Mouse (Mus musculus) embryonic facial prominence, embryonic 11.5 days (tissue): Measurements from ENCODE around the gene Igsf21. TPM values are rescaled to one million over a fixed set of nuclear protein-coding genes. Genes with fewer than 3 reads are reported as not detected.

ENCODE experiments used
- ATAC-seq: fragments of 200-750 bp; cut with Nextera tagmentation; replicated peaks from 2 replicates; pipeline ENCODE4 v1.8.0; 2017; ENCODE audit warnings: low read depth; ENCODE audit not compliant: insufficient number of reproducible peaks, low FRiP score, low TSS enrichment
- DNase-seq: peaks from one replicate; pipeline ENCODE4 v3.0.0-alpha.2; 2015; ENCODE audit warnings: low spot score
- H3K27ac ChIP-seq: fragments of 300-500 bp; sonication (generic); replicated peaks from 2 replicates; pipeline ENCODE4 v1.5.1; 2014; ENCODE audit warnings: mild to moderate bottlenecking, low read depth, low read length, control low read depth
- H3K27me3 ChIP-seq: fragments of 300-500 bp; sonication (generic); 2 replicates; pipeline ENCODE4 v1.6.1; 2014; ENCODE audit warnings: mild to moderate bottlenecking, low read length, moderate library complexity, mixed read lengths; ENCODE audit not compliant: control insufficient read depth, insufficient read depth
- H3K36me3 ChIP-seq: fragments of 300-500 bp; sonication (generic); replicated peaks from 2 replicates; pipeline ENCODE4 v1.6.1; 2014; ENCODE audit warnings: low read depth, mild to moderate bottlenecking, low read length, moderate library complexity, mixed read lengths; ENCODE audit not compliant: control insufficient read depth, insufficient read depth
- H3K4me1 ChIP-seq: fragments of 300-500 bp; sonication (generic); 2 replicates; pipeline ENCODE4 v1.6.1; 2014; ENCODE audit warnings: low read length, mixed read lengths; ENCODE audit not compliant: control insufficient read depth, insufficient read depth
- H3K4me2 ChIP-seq: fragments of 300-500 bp; sonication (generic); 2 replicates; pipeline ENCODE4 v1.6.1; 2014; ENCODE audit warnings: low read depth, mild to moderate bottlenecking, control low read depth, low read length, moderate library complexity
- H3K4me3 ChIP-seq: fragments of 300-500 bp; sonication (generic); 2 replicates; pipeline ENCODE4 v1.5.1; 2014; ENCODE audit warnings: low read depth, low read length, control low read depth
- H3K9ac ChIP-seq: fragments of 300-500 bp; sonication (generic); replicated peaks from 2 replicates; pipeline ENCODE4 v1.6.1; 2014; ENCODE audit warnings: mild to moderate bottlenecking, control low read depth, low read length
- H3K9me3 ChIP-seq: fragments of 300-500 bp; sonication (generic); replicated peaks from 2 replicates; pipeline ENCODE4 v1.6.1; 2016; ENCODE audit warnings: mild to moderate bottlenecking, low read length, inconsistent platforms, mixed read lengths; ENCODE audit not compliant: control insufficient read depth
- WGBS: fragments of 180-500 bp; shearing (Covaris S2); extraction: QIAGEN DNeasy Blood & Tissue Kit; methylation state at CpG from one replicate; pipeline ENCODE4 v1.1.7; 2014; 5-methylcytosine and 5-hydroxymethylcytosine counted together
- polyA plus RNA-seq: library from polyadenylated mRNA; unstranded; fragments of >200 nt; fragmentation: Nextera tagmentation; extraction: Ambion mirVana; gene quantifications from 2 replicates; pipeline ENCODE4 v1.2.1, GENCODE M21; 2014

Gene Igsf21
- polyA plus RNA-seq, 1 experiment from 2014 or later = 0.95 TPM

- Histone ChIP-seq H3K9ac (no peak overlapping the region), H3K36me3 (no peaks in the 10 kb centered on the region), H3K27me3 (no peaks in the 10 kb centered on the region), H3K4me2 (no peak overlapping the region), H3K27ac (no peak overlapping the region), H3K4me1 (no peaks in the 10 kb centered on the region), H3K9me3 (no peaks in the 10 kb centered on the region; the same call in 1 of the 2 replicates), H3K4me3 (no peak overlapping the region)
- DNase-seq = no peak
- ATAC-seq = no peak
- WGBS = 79% methylated on average over 13 of the region's 13 CpGs
Measured at GRCm38 (mm10) chr4:140063153-140063671, 183.4 kb downstream of the Igsf21 start.

- H3K4me2 ChIP-seq = no peak overlapping the region
- no peaks in the 10 kb centered on the region for H3K4me1 ChIP-seq
- H3K27me3 ChIP-seq = no peaks in the 10 kb centered on the region
- no peak overlapping the region for H3K4me3 ChIP-seq
- whole genome bisulfite sequencing = 85% methylated on average over 5 of the region's 5 CpGs
- ATAC-seq (no peak), DNase-seq (no peak)
- H3K9ac ChIP-seq = no peak overlapping the region
- no peak overlapping the region for H3K27ac ChIP-seq
- no peaks in the 10 kb centered on the region for H3K9me3 ChIP-seq
- no peaks in the 10 kb centered on the region for H3K36me3 ChIP-seq
Measured at GRCm38 (mm10) chr4:140060251-140060650, 186.3 kb downstream of the Igsf21 start.

GRCm38 (mm10) chr4:140053042-140053441 lies 193.5 kb downstream of the Igsf21 start:
- Histone ChIP-seq H3K36me3 (no peaks in the 10 kb centered on the region), H3K4me1 (no peaks in the 10 kb centered on the region), H3K9me3 (no peaks in the 10 kb centered on the region), H3K27me3 (no peaks in the 10 kb centered on the region), H3K4me3 (no peak overlapping the region), H3K9ac (no peak overlapping the region), H3K4me2 (no peak overlapping the region), H3K27ac (no peak overlapping the region)
- WGBS = 88% methylated on average over 7 of the region's 7 CpGs
- ATAC-seq (no peak), DNase-seq (no peak)

GRCm38 (mm10) chr4:140052575-140052974 lies 194.0 kb downstream of the Igsf21 start:
- H3K9ac ChIP-seq = no peak overlapping the region
- 61% methylated on average over 11 of the region's 11 CpGs for WGBS
- H3K27ac ChIP-seq = no peak overlapping the region
- H3K9me3 ChIP-seq = no peaks in the 10 kb centered on the region
- no peak overlapping the region for H3K4me2 ChIP-seq
- H3K36me3 ChIP-seq = no peaks in the 10 kb centered on the region
- ATAC-seq (no peak), DNase-seq (no peak)
- no peaks in the 10 kb centered on the region for H3K27me3 ChIP-seq
- H3K4me3 ChIP-seq = no peak overlapping the region
- no peaks in the 10 kb centered on the region for H3K4me1 ChIP-seq

GRCm38 (mm10) chr4:140047807-140048362 lies 198.7 kb downstream of the Igsf21 start:
- H3K4me3 ChIP-seq = no peak overlapping the region
- no peak for ATAC-seq

GRCm38 (mm10) chr4:140043953-140044352 lies 202.6 kb downstream of the Igsf21 start:
- no peak overlapping the region for H3K4me2 ChIP-seq
- DNase-seq = no peak
- H3K4me3 ChIP-seq = no peak overlapping the region
- H3K9ac ChIP-seq = no peak overlapping the region
- H3K27me3 ChIP-seq = 0 out of 2 replicates have a peak, but pooled peaks cover 2% of the 10 kb centered on the region
- H3K27ac ChIP-seq = no peak overlapping the region
- no peak for ATAC-seq
- H3K4me1 ChIP-seq = no peaks in the 10 kb centered on the region
- WGBS = 45% methylated on average over 12 of the region's 12 CpGs
- no peaks in the 10 kb centered on the region for H3K36me3 ChIP-seq
- no peaks in the 10 kb centered on the region for H3K9me3 ChIP-seq

More at GRCm38 (mm10) chr4:140047807-140048362, 198.7 kb downstream of the Igsf21 start:
- H3K9me3 ChIP-seq = no peaks in the 10 kb centered on the region
- no peak overlapping the region for H3K9ac ChIP-seq
- H3K4me1 ChIP-seq = no peaks in the 10 kb centered on the region
- 77% methylated on average over 10 of the region's 10 CpGs for WGBS
- no peaks in the 10 kb centered on the region for H3K36me3 ChIP-seq
- H3K27ac ChIP-seq = no peak overlapping the region
- no peaks in the 10 kb centered on the region for H3K27me3 ChIP-seq
- H3K4me2 ChIP-seq = no peak overlapping the region
- peak; percentile 24 for DNase-seq

GRCm38 (mm10) chr4:140038586-140039411 lies 207.8 kb downstream of the Igsf21 start:
- Histone ChIP-seq H3K27me3 (peaks cover 10% of the 10 kb centered on the region; the same call in 1 of the 2 replicates), H3K27ac (no peak overlapping the region), H3K4me1 (no peaks in the 10 kb centered on the region), H3K36me3 (no peaks in the 10 kb centered on the region), H3K4me3 (no peak overlapping the region), H3K9me3 (no peaks in the 10 kb centered on the region), H3K9ac (no peak overlapping the region), H3K4me2 (no peak overlapping the region)
- DNase-seq (no peak), ATAC-seq (no peak)
- WGBS = 3% methylated on average over 26 of the region's 26 CpGs
